Mouse (Mus musculus) kidney, adult 2 months (tissue): ENCODE measurements around the gene Ankra2.

Experiments
- CTCF ChIP-seq: fragments of 200-500 bp; conservative IDR thresholded peaks from 2 replicates; pipeline ENCODE4 v1.5.1; 2011; ENCODE audit warnings: low read depth, mild to moderate bottlenecking, control low read depth, low read length, moderate library complexity, mixed read lengths; ENCODE audit not compliant: insufficient read depth, insufficient read length
- POLR2A ChIP-seq: fragments of 200-500 bp; IDR thresholded peaks from one replicate; pipeline ENCODE4 v1.6.1; 2011; ENCODE audit warnings: low read depth, low read length, control low read depth

DNA sequence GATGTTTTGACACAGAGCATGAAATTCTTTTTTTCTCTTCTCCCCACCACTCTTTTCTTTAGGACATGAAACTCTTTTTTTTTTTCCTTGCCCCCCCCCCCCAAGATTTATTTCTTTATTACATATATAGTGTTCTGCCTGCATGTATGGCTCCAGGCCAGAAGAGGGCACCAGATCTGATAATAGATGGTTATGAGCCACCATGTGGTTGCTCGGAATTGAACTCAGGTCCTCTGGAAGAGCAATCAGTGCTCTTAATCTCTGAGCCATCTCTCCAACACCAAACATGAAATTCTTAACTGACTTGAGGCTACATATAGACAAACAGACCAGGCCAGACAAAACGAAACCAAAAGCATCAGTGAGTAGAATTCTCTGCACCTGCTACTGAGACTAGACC lies 14.6 kb downstream of the Ankra2 start:
- TF ChIP-seq POLR2A: no peak
- TF ChIP-seq CTCF: no peak
